Mouse (Mus musculus) yolk sac, embryonic 10.5 days (tissue): ENCODE data around the gene Sept8.
"Not testable (repeated sequence)": the region's sequence is repeated elsewhere in the genome, so short reads cannot be mapped to it uniquely, and the experiment has no call there.

Source experiments
- DNase-seq: peaks from one replicate; pipeline ENCODE4 v3.0.0-alpha.2; 2017; ENCODE audit warnings: low spot score

Sept8 gene

DNA sequence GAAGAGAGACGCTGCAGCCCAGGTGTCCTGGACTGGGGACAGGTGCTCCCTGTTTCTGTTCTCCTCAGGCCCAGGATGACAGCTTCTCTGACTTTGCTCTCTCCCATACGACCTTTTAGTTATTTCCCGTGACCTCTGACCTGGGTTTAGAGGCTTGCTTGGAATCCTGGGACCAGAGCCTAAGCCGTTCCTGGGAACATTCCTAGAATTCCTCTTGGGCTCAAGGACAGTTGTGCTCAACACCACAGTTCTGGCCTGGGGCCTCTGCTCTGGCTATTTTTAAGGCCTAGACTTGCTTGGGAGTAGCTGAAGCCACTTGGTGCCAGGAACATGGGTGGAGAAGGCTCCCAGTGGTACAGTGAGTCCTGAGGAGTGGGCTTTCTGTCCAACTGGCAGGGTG, 6.4 kb downstream of the Sept8 start:
- DNase-seq, result peak; percentile 76

DNA sequence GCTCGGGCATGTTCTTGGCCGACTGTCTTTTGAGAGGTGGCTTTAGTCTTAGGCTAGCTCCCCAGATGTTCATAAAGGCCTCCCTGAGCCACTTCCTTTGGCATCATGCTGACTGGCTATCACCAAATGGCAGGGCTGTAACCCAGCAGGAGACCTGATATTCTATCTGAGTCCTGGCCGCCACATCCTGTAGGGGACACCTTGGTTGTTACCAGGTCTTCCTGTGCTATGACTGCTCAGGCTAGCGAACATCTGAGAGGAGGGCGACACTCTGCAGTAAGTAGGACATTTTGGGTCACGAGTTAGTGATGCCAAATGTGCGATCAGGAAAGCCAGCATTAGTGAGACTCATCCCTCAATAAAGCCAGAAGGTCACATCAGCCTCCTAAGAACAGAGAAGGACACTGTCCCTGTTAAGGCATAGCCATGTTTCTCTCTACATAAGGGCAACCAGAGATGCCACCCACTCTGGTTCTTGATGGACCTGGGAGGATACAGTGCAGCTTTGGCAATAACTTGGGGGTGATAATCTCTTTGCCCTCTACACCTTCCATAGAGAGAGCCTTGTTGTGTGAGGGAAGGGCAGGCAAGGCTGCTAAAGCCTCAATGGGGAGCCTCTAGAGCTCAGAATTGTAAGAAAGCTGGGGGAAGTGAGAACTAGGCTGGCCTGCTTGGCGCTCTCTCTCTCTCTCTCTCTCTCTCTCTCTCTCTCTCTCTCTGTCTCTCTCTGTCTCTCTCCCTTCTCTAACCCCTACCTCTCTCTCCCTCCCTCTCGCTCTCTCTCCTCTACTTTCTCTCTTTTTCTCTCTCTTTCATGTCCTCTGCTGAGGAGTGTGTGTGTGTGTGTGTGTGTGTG, 9.6 kb downstream of the Sept8 start:
- DNase-seq, result no peak

DNA sequence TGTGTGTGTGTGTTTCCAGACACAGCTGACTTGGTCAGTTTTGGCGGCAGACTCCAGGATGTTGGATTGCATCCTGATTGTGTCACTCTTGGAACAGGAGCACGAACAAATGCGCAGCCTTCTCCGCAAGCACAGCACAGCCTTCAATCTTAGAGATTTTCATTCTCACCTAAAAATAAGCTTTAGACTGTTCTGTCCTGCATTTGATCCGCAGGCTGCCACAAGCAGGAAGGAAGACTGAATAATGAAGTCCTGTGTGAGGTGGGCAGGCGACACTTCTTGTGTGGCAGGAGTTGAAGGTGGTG, 10.1 kb downstream of the Sept8 start:
- DNase-seq, result no peak

DNA sequence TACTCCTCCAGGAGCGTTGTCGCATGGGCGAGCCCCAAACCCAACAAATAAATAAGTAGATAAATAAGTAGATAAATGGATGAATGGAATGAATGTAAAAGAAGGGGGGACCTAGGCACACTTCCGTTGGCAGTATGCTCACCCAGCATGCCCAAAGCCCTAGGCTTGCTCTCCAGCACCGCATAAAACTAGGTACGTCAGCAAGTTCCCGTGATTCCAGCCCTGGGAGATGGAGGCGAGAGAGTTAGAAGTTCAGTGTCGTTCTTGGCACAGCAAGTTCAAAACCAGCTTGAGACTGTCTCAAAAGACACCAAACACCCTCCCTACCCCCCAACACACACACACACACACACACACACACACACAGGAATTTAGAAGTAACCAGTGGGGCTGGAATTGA, 10.9 kb downstream of the Sept8 start:
- no peak for DNase-seq

DNA sequence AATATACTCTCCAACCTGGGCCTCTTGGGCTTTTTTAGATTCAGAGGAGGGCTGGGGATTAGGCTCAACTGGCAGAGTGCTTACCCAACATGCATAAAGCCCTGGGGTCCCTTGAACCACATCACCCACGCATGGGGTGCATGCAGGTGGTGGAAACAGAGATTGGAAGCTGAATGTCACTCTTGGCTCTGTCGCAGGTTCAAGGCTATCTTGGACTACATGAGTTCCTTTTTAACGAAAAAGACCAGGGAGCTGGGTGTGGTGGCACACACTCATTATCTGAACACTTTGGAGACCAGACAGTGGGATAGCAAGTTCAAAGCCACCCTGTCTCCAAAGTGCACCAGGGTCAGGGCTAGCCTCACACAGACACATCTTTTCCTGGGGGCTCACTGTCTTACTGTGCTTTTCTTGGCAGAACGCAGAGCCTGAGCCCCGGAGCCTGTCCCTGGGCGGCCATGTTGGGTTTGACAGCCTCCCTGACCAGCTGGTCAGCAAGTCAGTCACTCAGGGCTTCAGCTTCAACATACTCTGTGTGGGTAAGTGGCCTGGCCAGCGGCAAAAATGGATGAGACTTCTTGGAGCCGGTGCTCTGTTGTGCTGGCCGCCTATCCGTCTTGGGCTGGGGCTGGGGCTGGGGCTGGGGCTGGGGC, 12.6 kb downstream of the Sept8 start:
- no peak for DNase-seq

DNA sequence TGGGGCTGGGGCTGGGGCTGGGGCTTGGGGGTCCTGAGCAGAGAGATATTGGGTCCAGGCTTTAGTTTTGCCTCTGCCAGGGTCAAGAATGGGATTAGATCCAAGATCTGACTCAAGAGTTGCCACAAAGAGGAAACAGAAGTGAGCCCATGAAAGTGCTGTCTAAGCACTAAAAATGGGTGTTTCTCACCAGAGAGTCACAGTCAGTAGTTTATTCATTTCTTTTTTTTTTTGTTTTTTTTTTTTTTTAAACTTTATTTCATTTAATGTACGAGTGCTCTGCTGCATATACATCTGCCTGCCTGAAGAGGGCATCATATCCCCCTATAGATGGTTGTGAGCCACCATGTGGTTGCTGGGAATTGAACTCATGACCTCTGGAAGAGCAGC, 13.2 kb downstream of the Sept8 start:
- no peak for DNase-seq

DNA sequence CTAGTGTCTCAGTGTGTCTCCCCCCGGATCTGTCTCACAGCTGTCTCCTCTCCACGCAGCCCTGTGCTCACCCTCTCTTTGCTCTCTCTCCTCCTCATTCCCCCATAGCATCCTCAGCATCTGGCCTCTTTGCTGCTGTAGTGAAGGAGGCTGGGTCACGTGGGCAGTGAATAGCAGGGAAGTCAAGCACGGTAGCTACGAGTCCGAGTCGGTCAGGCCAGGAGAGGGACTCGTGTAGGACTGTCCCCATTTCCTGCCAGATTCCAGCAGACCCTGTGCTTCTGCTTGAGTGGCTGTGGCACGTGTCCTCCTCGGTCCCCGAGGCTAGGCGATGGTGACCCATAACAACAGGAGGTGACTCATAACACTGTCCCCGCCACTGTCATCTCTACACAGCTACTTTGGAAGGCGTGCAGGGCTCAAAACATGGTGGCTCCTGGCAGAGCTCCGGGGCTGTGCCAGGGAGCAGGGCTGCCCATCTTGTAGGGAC, 20.0 kb downstream of the Sept8 start:
- no peak for DNase-seq

DNA sequence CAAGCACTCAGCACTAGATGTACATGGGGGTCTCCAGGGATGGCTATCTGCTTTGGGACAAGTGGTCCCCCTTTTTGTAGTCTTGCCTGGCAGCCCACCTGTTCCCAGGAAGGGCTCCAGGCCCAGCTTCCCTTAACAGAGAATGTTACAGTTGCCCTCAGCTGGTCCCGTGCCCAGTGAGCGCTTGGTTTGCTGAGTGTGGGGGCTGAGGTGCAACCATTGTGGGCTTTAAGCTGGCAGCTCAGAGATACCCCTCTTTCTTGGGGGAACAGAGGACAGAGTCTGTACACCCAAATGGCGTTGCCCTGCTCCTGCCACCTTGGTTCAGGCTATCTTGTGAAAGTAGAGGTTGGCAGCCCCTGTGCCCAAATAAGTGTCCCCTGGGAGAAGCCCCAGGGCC, 21.3 kb downstream of the Sept8 start:
- no peak for DNase-seq

DNA sequence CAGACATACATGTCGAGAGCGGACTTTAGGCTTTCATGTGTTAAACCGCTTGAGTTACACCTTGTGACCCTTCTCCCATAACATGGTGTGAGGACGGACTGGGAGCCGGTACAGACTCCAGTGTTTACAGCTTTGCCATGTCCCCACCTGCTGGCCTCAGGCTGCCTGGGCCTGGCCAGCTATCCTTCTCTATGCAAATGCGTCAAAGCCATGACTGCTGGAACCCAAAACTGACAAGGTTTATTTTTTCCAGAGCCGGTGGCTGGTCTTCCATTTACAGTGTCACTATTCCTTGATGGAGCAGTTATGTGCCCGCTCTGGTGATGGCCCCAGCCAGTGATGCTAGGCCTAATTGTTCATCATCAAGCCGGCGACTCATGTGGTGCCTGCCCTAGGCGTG, 22.2 kb downstream of the Sept8 start:
- DNase-seq, result no peak

DNA sequence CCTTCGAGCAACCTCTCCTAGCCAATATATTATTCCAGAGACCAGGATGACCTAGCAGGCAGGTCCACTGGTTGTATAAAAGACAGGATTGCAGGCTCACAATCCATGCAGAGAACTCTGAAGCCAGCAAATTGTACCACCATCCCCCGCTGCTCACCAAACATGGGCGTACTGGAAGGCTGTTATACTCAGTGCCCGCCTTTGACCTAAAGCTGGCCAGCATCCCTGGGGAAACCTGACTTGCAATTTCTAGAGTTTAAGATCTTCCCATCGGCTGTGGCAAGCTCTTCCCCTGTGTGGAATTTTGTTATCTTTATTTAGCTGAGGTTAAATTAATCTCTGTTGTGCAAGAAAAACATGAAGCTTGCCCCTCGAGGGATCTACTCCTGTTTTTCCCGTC, 24.0 kb downstream of the Sept8 start:
- DNase-seq, result no peak

DNA sequence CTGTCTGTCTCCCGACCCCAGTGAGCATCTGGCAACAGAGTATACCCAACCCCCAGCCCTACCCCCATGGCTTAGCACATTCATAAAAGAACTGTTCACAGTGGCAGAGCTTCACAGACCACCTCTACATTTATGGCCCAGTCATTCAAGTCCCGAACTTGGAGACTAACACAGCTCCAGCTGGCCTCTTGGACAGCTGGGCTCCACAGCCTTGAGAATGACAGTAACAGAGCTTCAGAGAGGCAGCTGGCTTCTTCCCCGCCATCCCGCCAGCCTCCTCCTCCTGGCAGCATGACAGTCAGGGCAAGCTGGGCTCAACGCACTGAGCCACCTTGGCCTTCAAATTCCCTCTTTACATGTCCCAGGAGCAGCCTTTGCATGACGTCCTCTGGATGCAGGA, 27.2 kb downstream of the Sept8 start:
- DNase-seq, result no peak

DNA sequence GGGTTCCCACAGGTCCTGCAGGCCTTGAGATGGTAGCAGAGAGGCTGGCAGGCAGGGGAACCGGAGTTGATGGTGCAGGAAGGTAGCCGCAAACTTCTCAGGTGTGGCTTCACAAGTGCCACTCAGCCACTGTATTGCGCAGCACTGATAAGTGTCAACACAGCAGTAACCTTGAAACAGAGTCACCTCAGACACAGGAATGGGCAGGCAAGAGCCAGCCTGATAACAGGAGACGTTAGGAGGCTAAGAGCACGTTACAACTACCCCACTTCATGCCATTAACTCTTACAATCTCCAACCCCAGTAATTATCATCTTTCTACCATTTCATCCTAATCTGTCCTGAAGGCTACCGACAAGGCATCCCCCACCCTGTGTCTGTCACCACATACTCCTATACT, 28.5 kb downstream of the Sept8 start:
- DNase-seq, result no peak

DNA sequence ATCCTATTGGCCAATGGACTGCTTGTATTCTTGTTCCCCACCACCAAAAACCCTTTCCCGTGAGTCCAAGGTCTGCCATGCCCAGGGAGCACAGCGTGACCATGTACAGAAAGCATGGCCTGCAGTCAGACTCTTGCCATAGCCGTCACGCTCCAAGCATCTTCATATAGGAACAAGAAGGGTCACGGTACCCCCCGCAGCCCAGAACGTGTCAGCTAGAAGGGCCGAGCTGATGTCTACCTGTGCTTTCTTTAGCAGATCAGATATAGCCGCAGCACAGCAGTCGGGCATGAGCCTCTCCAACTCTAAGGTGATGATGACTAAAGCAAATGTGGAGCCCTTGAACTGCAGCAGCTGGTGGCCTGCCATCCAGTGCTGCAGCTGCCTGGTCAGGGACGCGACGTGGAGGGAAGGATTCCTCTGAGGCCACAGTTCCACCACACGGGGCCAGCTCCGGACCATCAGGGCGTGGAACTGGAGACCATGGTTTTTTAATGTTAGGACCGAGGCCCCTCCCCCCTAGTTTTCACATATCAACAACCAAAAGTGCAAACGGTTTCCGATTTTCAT, 29.1 kb downstream of the Sept8 start:
- no peak for DNase-seq

DNA sequence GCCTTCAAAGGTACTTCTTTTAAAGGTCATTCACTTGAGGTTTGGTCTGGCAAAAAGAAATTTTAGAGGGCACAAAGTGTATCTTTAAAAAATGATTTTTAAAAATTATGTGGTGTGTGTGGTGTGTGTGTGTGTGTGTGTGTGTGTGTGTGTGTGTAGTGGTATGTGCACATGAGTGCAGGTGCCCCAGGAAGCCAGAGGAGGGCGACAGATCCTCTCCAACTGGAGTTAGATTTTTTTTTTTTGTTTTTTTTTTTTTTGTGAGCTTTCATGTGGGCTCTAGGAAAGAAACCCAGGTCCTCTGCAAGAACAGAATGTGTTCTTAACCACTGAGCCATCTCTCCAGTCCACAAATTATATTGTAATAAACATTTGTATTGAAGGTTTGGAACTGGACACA, 31.7 kb downstream of the Sept8 start:
- DNase-seq, result no peak

DNA sequence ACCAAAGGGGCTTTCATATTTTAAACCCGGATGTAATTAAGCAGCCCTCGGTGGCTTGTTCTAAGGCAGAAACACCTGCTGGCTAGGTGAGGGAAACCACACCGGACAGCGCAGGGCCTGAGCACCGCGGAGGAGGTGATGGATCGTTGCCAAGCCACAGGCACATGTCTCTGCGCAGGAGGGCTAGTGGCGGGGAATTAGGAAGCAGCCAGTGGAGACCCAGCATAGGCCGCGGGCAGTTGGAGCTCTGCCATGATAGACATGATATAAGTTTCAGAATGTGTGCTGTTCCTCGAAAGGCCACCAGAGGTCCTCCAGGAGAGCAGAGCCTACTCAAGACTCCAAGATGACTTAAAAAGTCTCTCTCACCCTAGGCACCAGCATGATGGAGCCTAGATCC, 32.7 kb downstream of the Sept8 start:
- DNase-seq, result no peak

DNA sequence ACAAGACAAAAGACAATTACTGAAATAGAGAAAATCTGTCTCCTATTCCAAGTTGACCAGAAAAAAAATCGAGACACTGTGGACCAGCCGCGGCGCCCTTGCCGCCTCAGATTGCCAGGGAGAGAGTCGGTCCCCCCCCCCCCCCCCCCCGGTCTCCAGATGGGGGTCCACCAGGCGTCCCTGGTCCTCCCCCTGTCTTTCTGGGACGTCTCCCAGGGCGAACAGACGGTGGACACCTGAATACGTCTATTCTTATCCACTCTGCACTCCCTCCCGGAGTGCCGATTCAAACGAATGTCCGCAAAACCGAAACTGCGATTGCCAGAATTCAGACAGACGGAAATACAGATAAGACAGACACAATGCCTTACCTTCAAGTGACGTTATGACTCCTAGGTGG, 37.5 kb downstream of the Sept8 start:
- DNase-seq, result not testable (repeated sequence)

DNA sequence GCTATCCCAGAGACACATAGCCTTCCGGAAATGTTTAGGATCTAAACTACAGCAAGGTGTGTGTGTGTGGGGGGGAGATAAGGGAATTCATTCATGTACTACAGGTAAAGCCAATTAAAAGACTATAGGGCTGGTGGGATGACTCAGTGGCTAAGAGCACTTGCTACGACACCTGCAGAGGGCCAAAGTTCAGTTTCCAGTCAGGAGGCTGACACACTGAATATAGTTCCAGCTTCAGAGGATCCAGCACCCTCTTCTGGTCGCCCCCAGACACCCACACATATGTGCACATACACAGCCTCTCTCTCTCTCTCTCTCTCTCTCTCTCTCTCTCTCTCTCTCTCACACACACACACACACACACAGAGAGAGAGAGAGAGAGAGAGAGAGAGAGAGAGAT, 38.9 kb downstream of the Sept8 start:
- DNase-seq, result not testable (repeated sequence)

DNA sequence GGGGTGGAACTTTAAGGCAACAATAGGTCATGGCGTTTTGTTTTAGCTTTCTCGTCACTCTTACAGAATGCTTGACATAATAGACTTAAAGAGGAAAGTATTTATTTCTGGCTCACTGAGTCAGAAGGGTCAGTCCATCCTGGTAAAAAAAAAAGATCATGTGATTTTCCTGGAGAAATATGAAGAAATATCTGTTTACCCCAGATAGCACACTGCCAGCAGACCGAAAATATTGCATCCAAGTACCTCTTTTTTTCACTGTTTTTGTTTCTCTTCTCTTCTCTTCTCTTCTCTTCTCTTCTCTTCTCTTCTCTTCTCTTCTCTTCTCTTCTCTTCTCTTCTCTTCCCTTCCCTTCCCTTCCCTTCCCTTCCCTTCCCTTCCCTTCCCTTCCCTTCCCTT, 40.9 kb downstream of the Sept8 start:
- DNase-seq, result not testable (repeated sequence)

DNA sequence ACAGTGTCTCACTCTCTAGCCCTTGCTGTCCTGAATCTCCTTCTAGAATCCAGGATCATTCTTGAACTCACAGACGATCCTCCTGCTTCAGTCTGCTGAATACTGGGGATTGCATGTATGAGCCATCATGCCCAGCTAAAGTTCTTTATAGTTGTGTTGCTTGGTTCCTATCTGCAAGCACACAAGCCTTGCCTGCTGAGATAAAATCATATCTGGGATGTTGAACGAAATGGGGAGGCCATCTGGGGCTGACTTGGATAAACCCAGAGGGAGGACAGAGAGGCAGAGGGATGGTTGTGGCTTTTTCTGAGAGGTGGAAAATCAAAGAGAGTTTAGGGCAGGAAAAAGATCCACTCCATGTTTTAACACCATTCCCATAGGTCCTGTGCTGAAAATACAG, 42.9 kb downstream of the Sept8 start:
- DNase-seq, result no peak

DNA sequence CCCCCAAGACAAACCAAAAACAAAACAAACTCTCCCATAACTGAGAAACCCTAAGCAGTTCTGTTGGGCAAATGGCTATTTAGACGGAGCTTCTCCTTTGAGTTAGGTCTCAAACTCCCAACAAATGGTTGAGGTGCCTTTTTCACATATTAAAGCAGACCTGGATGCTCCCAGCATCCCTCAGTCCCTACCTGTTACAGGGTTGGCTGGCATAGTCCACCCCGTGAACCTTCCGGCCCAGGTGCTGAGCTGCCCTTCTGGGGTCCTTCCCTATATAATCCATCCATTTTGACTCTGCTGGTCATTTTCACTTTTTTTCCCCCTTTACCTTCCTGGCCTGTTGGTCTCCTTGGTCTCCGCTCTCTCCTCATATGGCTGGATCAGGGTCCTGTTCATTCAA, 47.6 kb downstream of the Sept8 start:
- no peak for DNase-seq

DNA sequence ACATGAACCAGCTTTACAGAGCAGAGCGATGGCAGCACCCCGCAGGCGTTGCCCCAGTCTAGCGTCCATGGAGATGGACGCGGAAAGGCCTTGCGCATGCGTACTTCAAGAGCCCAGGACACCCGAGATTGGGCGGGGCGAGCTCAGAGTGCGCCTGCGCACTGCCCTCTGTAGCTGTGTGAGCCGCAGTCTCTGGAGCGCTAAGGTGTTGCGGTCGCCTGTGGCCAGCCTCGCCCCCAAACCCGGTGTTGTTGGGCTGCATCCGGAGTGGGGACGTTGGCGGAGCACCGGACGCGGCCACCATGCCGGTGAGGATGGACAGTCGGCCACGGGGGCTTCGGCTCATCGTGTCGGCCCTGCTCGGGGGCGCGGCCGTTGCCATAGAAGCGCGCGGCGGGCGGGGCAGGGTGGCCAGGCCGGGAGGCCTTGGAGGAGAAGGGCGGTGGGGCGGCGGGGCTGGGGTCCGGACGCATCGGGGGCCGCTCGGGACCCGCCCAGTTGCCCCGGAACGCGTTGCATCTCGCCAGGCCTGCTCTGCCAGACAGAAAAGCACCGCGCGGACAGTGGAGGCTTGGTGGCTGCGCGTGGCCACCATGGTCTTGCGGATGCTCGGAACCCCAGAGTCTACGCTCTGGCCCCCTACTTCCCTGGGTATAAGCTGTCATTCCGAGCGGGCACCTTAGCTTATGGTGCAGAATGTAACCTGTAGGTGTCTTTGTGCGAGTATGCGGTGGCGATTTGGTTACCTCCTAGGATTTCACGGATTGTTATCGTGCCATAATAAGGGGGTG, 48.4 kb downstream of the Sept8 start, which contains the start of gene Kif3a:
Gene Kif3a (plus strand): TSS at position 156 of the 791 bp plus-strand sequence.
- peak; percentile 95 for DNase-seq

DNA sequence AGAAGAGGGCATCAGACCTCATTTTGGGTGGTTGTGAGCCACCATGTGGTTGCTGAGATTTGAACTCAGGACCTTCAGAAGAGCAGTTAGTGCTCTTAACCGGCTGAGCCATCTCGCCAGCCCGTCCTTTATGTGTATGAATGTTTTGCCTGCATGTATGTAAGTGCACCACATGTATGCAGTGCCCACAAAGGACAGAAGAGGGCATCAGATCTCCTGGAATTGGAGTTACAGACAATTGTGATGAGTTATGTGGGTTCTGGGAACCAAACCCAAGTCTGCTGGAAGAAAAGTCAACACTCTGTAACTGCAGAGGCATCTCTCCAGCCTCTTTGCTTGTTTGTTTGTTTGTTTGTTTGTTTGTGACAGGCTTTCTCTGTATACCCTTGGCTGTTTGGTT, 61.5 kb downstream of the Sept8 start:
- DNase-seq, result no peak

DNA sequence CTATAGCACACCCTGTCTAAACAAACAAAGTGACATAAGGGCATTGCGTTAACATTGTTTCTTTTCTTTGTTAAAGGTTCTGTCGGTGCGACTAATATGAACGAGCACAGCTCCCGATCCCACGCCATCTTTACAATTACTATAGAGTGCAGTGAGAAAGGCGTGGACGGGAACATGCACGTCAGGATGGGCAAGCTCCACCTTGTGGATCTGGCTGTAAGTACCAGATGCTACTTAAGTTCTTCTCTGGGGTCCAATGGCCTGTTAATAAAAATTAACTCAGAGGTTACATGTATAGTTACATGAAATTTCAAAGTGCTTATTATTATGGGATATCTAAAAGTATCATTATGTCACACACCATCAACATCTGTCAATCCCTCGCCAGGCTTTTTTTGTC, 64.1 kb downstream of the Sept8 start:
- no peak for DNase-seq
